Mouse (Mus musculus): Measurements from ENCODE around the gene Prpsap2. TPM values are rescaled to one million over a fixed set of nuclear protein-coding genes. Genes with fewer than 3 reads are reported as not detected.

Gene Prpsap2
- polyA plus RNA-seq, 1 experiment from 2014 or later: 31.3 TPM

- H3K4me1 ChIP-seq (replicated peaks; ENCODE audit: control insufficient read depth, insufficient read depth, low read length): no peaks in the 10 kb centered on the region
- H3K9me3 ChIP-seq (ENCODE audit: control insufficient read depth, low read length): no peaks in the 10 kb centered on the region
- H3K27ac ChIP-seq (ENCODE audit: low read length): no peak overlapping the region
- H3K4me2 ChIP-seq (ENCODE audit: low read depth, low read length): no peak overlapping the region
- H3K4me3 ChIP-seq (ENCODE audit: low read length): no peak overlapping the region
- 75% methylated on average over 5 of the region's 5 CpGs for WGBS
- no peak overlapping the region for H3K9ac ChIP-seq (ENCODE audit: low read length)
- H3K27me3 ChIP-seq (ENCODE audit: control insufficient read depth, insufficient read depth, low read depth, low read length): no peaks in the 10 kb centered on the region
- peaks cover 19% of the 10 kb centered on the region for H3K36me3 ChIP-seq (ENCODE audit: control insufficient read depth, insufficient read depth, low read length)
- ATAC-seq (ENCODE audit: low read depth): no peak
Measured at GRCm38 (mm10) chr11:61751612-61752011, 10.3 kb downstream of the Prpsap2 start.

DNA sequence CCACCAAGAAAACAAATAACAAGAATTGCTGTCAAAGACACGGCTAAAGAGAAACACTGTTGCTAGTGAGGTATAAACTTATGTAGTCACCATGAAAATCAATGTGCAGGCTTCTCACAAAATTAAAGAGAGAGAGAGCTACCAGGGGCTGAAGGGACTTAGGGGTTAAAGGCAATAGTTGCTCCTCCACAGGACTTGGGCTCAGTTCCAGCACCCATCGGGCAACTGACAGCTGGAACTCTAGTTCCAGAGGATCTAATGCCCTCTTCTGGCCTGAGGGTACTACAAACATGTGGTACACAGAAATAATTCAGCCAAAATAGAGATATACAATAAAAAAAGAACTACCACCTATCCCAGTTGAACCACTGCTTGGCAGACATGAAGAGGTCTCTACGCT, 14.7 kb downstream of the Prpsap2 start:
- Histone ChIP-seq H3K36me3 (ENCODE audit: control insufficient read depth, insufficient read depth, low read length) (peaks cover 23% of the 10 kb centered on the region), H3K4me3 (ENCODE audit: low read length) (no peak overlapping the region), H3K27me3 (ENCODE audit: control insufficient read depth, insufficient read depth, low read depth, low read length) (no peaks in the 10 kb centered on the region), H3K9ac (ENCODE audit: low read length) (no peak overlapping the region), H3K27ac (ENCODE audit: low read length) (no peak overlapping the region), H3K9me3 (ENCODE audit: control insufficient read depth, low read length) (no peaks in the 10 kb centered on the region), H3K4me1 (replicated peaks; ENCODE audit: control insufficient read depth, insufficient read depth, low read length) (no peaks in the 10 kb centered on the region), H3K4me2 (ENCODE audit: low read depth, low read length) (no peak overlapping the region)
- WGBS: 45% methylated on average over 3 of the region's 3 CpGs
- no peak for ATAC-seq (ENCODE audit: low read depth)

DNA sequence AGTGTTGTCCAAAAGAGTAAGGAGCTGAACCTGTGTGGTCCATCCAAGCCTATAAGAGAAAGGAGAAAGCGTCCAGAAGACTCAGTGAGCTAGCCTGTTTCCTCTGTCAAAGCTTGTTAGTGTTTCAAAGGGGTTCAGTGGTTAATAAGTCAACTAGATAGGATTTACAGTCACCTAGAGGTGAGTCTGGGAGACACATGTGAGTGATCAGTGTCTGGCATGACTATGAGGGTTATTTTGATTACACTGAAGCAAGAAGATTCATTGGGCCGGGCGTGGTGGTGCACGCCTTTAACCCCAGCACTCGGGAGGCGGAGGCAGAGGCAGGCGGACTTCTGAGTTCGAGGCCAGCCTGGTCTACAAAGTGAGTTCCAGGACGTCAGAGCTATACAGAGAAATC, 16.1 kb downstream of the Prpsap2 start:
- no peak for ATAC-seq (ENCODE audit: low read depth)
- Histone ChIP-seq H3K4me3 (ENCODE audit: low read length) (no peak overlapping the region), H3K9ac (ENCODE audit: low read length) (no peak overlapping the region), H3K4me1 (replicated peaks; ENCODE audit: control insufficient read depth, insufficient read depth, low read length) (no peaks in the 10 kb centered on the region), H3K27ac (ENCODE audit: low read length) (no peak overlapping the region), H3K27me3 (ENCODE audit: control insufficient read depth, insufficient read depth, low read depth, low read length) (no peaks in the 10 kb centered on the region), H3K9me3 (ENCODE audit: control insufficient read depth, low read length) (no peaks in the 10 kb centered on the region), H3K4me2 (ENCODE audit: low read depth, low read length) (no peak overlapping the region), H3K36me3 (ENCODE audit: control insufficient read depth, insufficient read depth, low read length) (peaks cover 19% of the 10 kb centered on the region)
- WGBS: 87% methylated on average over 9 of the region's 9 CpGs

DNA sequence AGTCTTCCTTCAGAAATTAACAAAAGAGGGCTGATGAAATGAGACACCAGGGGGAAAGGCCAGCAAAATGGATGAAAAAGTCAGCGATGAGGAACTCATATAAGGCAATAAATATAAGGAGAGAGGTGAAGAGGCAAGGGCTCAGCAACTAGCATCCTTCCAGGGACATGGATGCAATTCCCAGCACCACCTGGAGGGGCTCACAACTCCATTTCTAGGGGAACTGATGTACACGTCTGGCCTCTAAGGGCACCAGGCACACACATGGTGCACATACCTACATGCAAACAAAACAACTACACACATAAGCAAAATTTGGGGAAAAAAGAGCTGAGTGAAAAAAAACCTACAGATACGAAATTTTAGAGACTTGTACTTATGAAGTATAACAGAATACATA, 17.4 kb downstream of the Prpsap2 start:
- Histone ChIP-seq H3K4me1 (replicated peaks; ENCODE audit: control insufficient read depth, insufficient read depth, low read length) (no peaks in the 10 kb centered on the region), H3K27ac (ENCODE audit: low read length) (no peak overlapping the region), H3K27me3 (ENCODE audit: control insufficient read depth, insufficient read depth, low read depth, low read length) (no peaks in the 10 kb centered on the region), H3K9me3 (ENCODE audit: control insufficient read depth, low read length) (no peaks in the 10 kb centered on the region), H3K4me3 (ENCODE audit: low read length) (no peak overlapping the region), H3K9ac (ENCODE audit: low read length) (no peak overlapping the region), H3K4me2 (ENCODE audit: low read depth, low read length) (no peak overlapping the region), H3K36me3 (ENCODE audit: control insufficient read depth, insufficient read depth, low read length) (peaks cover 28% of the 10 kb centered on the region)
- 66% methylated on average over 3 of the region's 3 CpGs for WGBS
- no peak for ATAC-seq (ENCODE audit: low read depth)

DNA sequence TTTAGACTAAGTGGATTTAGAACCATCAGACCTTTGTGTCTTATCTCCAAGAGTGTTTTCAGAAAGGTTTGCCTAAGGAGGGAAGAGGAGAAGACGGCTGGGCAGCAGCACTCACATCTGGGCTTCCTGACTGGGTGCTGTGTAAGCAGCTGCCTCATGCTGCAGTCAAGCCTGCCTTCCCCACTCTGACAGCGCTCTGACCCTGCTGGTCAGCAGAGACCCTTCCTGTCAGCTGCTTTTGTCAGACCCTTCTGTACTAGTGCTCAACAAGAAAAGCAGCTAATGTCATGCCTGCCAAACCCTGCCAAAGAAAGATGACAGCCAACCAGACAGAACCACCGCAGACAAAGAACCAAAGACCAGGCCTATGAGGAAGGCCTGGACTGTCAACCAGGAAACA, 18.1 kb downstream of the Prpsap2 start:
- Histone ChIP-seq H3K27ac (ENCODE audit: low read length) (no peak overlapping the region), H3K9ac (ENCODE audit: low read length) (no peak overlapping the region), H3K4me2 (ENCODE audit: low read depth, low read length) (no peak overlapping the region), H3K4me3 (ENCODE audit: low read length) (no peak overlapping the region), H3K9me3 (ENCODE audit: control insufficient read depth, low read length) (no peaks in the 10 kb centered on the region), H3K27me3 (ENCODE audit: control insufficient read depth, insufficient read depth, low read depth, low read length) (no peaks in the 10 kb centered on the region), H3K36me3 (ENCODE audit: control insufficient read depth, insufficient read depth, low read length) (peaks cover 34% of the 10 kb centered on the region), H3K4me1 (replicated peaks; ENCODE audit: control insufficient read depth, insufficient read depth, low read length) (no peaks in the 10 kb centered on the region)
- 72% methylated on average over 3 of the region's 3 CpGs for WGBS
- ATAC-seq (ENCODE audit: low read depth): no peak

DNA sequence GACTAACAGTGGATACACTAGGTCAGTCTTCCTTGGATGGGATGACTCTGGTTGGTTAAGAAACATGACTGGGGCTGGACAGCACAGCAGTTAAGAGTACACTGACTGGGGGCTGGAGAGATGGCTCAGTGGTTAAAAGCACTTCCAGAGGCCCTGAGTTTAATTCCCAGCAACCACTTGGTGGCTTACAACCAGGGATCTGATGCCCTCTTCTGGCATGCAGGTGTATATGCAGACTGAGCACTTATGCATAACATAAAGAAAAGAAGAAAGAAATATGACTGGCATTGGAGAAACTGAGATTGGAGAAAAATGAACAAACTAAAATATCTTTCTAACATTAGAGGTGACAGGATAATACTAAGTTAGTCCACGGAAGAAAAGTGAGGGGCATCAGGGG, 21.4 kb downstream of the Prpsap2 start:
- Histone ChIP-seq H3K4me3 (ENCODE audit: low read length) (no peak overlapping the region), H3K4me1 (replicated peaks; ENCODE audit: control insufficient read depth, insufficient read depth, low read length) (no peaks in the 10 kb centered on the region), H3K36me3 (ENCODE audit: control insufficient read depth, insufficient read depth, low read length) (peaks cover 43% of the 10 kb centered on the region), H3K4me2 (ENCODE audit: low read depth, low read length) (no peak overlapping the region), H3K9ac (ENCODE audit: low read length) (no peak overlapping the region), H3K9me3 (ENCODE audit: control insufficient read depth, low read length) (no peaks in the 10 kb centered on the region), H3K27me3 (ENCODE audit: control insufficient read depth, insufficient read depth, low read depth, low read length) (no peaks in the 10 kb centered on the region), H3K27ac (ENCODE audit: low read length) (no peak overlapping the region)
- ATAC-seq (ENCODE audit: low read depth): no peak
- WGBS: 93% methylated on average over 1 of the region's 1 CpGs

- Histone ChIP-seq H3K27me3 (ENCODE audit: control insufficient read depth, insufficient read depth, low read depth, low read length) (no peaks in the 10 kb centered on the region), H3K4me1 (replicated peaks; ENCODE audit: control insufficient read depth, insufficient read depth, low read length) (no peaks in the 10 kb centered on the region), H3K9me3 (ENCODE audit: control insufficient read depth, low read length) (no peaks in the 10 kb centered on the region), H3K4me3 (ENCODE audit: low read length) (no peak overlapping the region), H3K27ac (ENCODE audit: low read length) (no peak overlapping the region), H3K36me3 (ENCODE audit: control insufficient read depth, insufficient read depth, low read length) (peaks cover 42% of the 10 kb centered on the region), H3K9ac (ENCODE audit: low read length) (no peak overlapping the region), H3K4me2 (ENCODE audit: low read depth, low read length) (no peak overlapping the region)
- no peak for ATAC-seq (ENCODE audit: low read depth)
- 88% methylated on average over 1 of the region's 1 CpGs for WGBS
Measured at GRCm38 (mm10) chr11:61737290-61737689, 24.6 kb downstream of the Prpsap2 start.

DNA sequence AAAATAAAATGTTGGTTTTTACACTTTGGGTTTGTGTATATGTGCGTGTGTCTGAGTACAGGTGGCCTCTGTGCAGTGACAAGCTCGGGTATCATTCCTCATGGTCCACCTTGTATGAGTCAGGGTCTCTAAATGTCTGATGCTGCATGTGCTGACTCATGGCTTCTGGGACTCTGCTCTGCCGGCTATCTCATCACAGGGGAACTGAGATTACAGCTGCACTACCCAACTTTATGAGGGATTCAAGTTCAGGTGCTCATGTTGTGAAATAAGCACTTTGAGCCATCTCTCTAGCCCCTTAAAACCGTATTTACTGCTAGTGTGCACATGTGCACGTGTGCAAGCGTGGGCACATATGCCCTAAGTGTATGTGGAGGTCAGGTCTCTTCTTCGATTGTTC, 29.2 kb downstream of the Prpsap2 start:
- H3K9ac ChIP-seq (ENCODE audit: low read length): no peak overlapping the region
- H3K27ac ChIP-seq (ENCODE audit: low read length): no peak overlapping the region
- no peak overlapping the region for H3K4me3 ChIP-seq (ENCODE audit: low read length)
- no peak for ATAC-seq (ENCODE audit: low read depth)
- peaks cover 16% of the 10 kb centered on the region for H3K36me3 ChIP-seq (ENCODE audit: control insufficient read depth, insufficient read depth, low read length)
- H3K4me1 ChIP-seq (replicated peaks; ENCODE audit: control insufficient read depth, insufficient read depth, low read length): no peaks in the 10 kb centered on the region
- no peaks in the 10 kb centered on the region for H3K9me3 ChIP-seq (ENCODE audit: control insufficient read depth, low read length)
- no peak overlapping the region for H3K4me2 ChIP-seq (ENCODE audit: low read depth, low read length)
- no peaks in the 10 kb centered on the region for H3K27me3 ChIP-seq (ENCODE audit: control insufficient read depth, insufficient read depth, low read depth, low read length)
- 84% methylated on average over 7 of the region's 7 CpGs for WGBS

DNA sequence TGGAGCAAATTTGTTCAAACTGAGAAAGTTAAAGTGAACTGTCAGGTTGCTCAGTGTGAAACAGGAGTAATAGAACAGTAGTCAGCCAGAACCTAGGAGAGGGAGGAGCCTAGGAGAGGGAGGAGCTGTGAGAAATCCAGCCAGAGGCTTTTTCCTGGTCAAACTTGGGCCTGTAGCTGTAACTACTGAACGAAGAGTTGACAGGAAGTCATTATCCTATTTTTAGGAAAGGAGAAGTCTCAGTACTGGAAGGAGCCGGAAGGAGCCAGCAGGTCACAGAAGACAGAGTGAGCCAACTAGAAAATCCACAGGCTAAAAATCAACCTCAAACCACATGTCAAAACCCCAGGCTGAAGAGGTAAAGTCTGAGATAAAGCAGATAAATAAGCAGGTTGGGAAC, 33.9 kb downstream of the Prpsap2 start:
- Histone ChIP-seq H3K27me3 (ENCODE audit: control insufficient read depth, insufficient read depth, low read depth, low read length) (no peaks in the 10 kb centered on the region), H3K36me3 (ENCODE audit: control insufficient read depth, insufficient read depth, low read length) (peaks cover 3% of the 10 kb centered on the region; the same call in 1 of the 2 replicates), H3K27ac (ENCODE audit: low read length) (no peak overlapping the region), H3K4me2 (ENCODE audit: low read depth, low read length) (no peak overlapping the region), H3K9ac (ENCODE audit: low read length) (no peak overlapping the region), H3K4me3 (ENCODE audit: low read length) (no peak overlapping the region), H3K4me1 (replicated peaks; ENCODE audit: control insufficient read depth, insufficient read depth, low read length) (no peaks in the 10 kb centered on the region), H3K9me3 (ENCODE audit: control insufficient read depth, low read length) (no peaks in the 10 kb centered on the region)
- WGBS: 49% methylated on average over 2 of the region's 2 CpGs
- peak; percentile 26; the same call in 1 of the 2 replicates for ATAC-seq (ENCODE audit: low read depth)

DNA sequence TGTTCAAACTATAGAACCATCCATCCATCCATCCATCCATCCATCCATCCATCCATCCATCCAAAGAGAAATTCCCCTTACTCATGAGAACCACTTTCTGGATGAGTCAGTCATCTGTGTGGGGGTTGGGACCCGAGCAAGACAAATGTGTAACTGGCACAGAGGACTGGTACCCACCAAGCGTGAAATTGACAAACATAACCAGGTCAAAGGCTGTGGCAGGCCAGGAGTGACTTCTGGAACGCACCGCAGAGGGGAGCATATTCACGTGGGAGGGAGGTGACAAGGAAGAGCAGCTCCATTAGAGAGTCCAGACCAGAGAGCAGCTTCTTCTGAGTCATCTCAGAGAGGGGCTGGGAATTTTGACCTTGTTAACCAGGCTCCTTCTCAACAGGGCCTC, 39.8 kb downstream of the Prpsap2 start:
- 64% methylated on average over 5 of the region's 5 CpGs for WGBS
- Histone ChIP-seq H3K4me3 (ENCODE audit: low read length) (no peak overlapping the region), H3K27ac (ENCODE audit: low read length) (no peak overlapping the region)

More for the DNA sequence above, 39.8 kb downstream of the Prpsap2 start:
- H3K9me3 ChIP-seq (ENCODE audit: control insufficient read depth, low read length): no peaks in the 10 kb centered on the region
- no peaks in the 10 kb centered on the region for H3K36me3 ChIP-seq (ENCODE audit: control insufficient read depth, insufficient read depth, low read length)
- no peak overlapping the region for H3K4me2 ChIP-seq (ENCODE audit: low read depth, low read length)
- no peaks in the 10 kb centered on the region for H3K27me3 ChIP-seq (ENCODE audit: control insufficient read depth, insufficient read depth, low read depth, low read length)
- H3K9ac ChIP-seq (ENCODE audit: low read length): no peak overlapping the region
- ATAC-seq (ENCODE audit: low read depth): no peak
- no peaks in the 10 kb centered on the region for H3K4me1 ChIP-seq (replicated peaks; ENCODE audit: control insufficient read depth, insufficient read depth, low read length)
